Mouse (Mus musculus): ENCODE measurements around the gene Rmnd5b.
"Not testable (repeated sequence)": the region's sequence is repeated elsewhere in the genome, so short reads cannot be mapped to it uniquely, and the experiment has no call there.

Rmnd5b gene

GRCm38 (mm10) chr11:51621776-51622175 is 13.9 kb downstream of the Rmnd5b start:
- DNase-seq (ENCODE audit: low read depth) = no peak

- no peak for DNase-seq (ENCODE audit: low read depth)
Measured at GRCm38 (mm10) chr11:51620084-51620483, 15.6 kb downstream of the Rmnd5b start.

- peak; percentile 100 for DNase-seq (ENCODE audit: low read depth)
Measured at GRCm38 (mm10) chr11:51619409-51620060, 16.2 kb downstream of the Rmnd5b start, which contains the start of gene Nhp2. Gene Nhp2 (plus strand): TSS chr11:51619735.

- no peak for DNase-seq (ENCODE audit: low read depth)
Measured at GRCm38 (mm10) chr11:51618894-51619408, 16.7 kb downstream of the Rmnd5b start.

GRCm38 (mm10) chr11:51617693-51618092 is 18.0 kb downstream of the Rmnd5b start:
- DNase-seq (ENCODE audit: low read depth) = peak; percentile 84

- DNase-seq (ENCODE audit: low read depth) = not testable (repeated sequence)
Measured at GRCm38 (mm10) chr11:51616113-51616512, 19.6 kb downstream of the Rmnd5b start.

- peak; percentile 93 for DNase-seq (ENCODE audit: low read depth)
Measured at GRCm38 (mm10) chr11:51615601-51616000, 20.1 kb downstream of the Rmnd5b start.

- DNase-seq (ENCODE audit: low read depth) = peak; percentile 64
Measured at GRCm38 (mm10) chr11:51615129-51615528, 20.6 kb downstream of the Rmnd5b start.

GRCm38 (mm10) chr11:51614256-51614655 is 21.4 kb downstream of the Rmnd5b start:
- DNase-seq (ENCODE audit: low read depth) = no peak

GRCm38 (mm10) chr11:51609940-51610339 is 25.8 kb downstream of the Rmnd5b start:
- DNase-seq (ENCODE audit: low read depth) = not testable (repeated sequence)

GRCm38 (mm10) chr11:51609266-51609909 is 26.3 kb downstream of the Rmnd5b start:
- DNase-seq (ENCODE audit: low read depth) = no peak

- DNase-seq (ENCODE audit: low read depth) = no peak
Measured at GRCm38 (mm10) chr11:51607096-51607738, 28.5 kb downstream of the Rmnd5b start.

- DNase-seq (ENCODE audit: low read depth) = peak; percentile 98
Measured at GRCm38 (mm10) chr11:51606447-51607095, 29.1 kb downstream of the Rmnd5b start, which contains the start of gene Hnrnpab. Gene Hnrnpab (minus strand): TSS chr11:51606847.

- DNase-seq (ENCODE audit: low read depth) = peak; percentile 82
Measured at GRCm38 (mm10) chr11:51605602-51606446, 29.9 kb downstream of the Rmnd5b start.

GRCm38 (mm10) chr11:51602253-51602652 is 33.4 kb downstream of the Rmnd5b start:
- DNase-seq (ENCODE audit: low read depth) = no peak

GRCm38 (mm10) chr11:51597553-51597952 is 38.1 kb downstream of the Rmnd5b start:
- no peak for DNase-seq (ENCODE audit: low read depth)

GRCm38 (mm10) chr11:51595459-51596083 is 40.1 kb downstream of the Rmnd5b start:
- DNase-seq (ENCODE audit: low read depth) = no peak

- DNase-seq (ENCODE audit: low read depth) = peak; percentile 80
Measured at GRCm38 (mm10) chr11:51594715-51595350, 40.9 kb downstream of the Rmnd5b start.

GRCm38 (mm10) chr11:51593849-51594248 is 41.8 kb downstream of the Rmnd5b start:
- no peak for DNase-seq (ENCODE audit: low read depth)

GRCm38 (mm10) chr11:51593368-51593767 is 42.3 kb downstream of the Rmnd5b start:
- no peak for DNase-seq (ENCODE audit: low read depth)

Measured in 416B (cell line).